Mouse (Mus musculus): Measurements from ENCODE around the gene Txnip. TPM values are rescaled to one million over a fixed set of nuclear protein-coding genes. Genes with fewer than 3 reads are reported as not detected.

Txnip gene
- total RNA-seq, 2 experiments from 2014 or later, result 122 to 125 TPM

DNA sequence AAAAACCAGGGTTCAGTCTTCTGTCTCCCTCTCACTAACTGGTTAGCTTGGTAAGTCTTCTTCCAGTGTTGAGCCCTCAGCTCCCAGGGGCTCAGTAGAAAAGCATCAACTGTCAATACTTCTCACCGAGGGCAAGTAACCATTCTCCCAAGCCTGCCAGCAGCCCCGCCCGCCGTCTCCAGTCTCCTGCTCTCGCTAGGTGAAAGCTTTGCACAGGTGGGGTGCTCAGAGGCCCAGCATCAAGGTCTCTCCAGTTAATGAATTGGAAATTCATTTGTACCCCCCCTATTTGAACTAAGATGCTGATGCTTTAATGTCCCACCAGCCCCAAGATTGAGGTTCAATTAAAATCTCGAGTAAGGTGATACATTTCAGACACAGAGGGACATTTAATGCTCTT lies 23.4 kb downstream of the Txnip start:
- ATAC-seq (replicated peaks; ENCODE audit: low FRiP score, poor library complexity, severe bottlenecking), result no peak

DNA sequence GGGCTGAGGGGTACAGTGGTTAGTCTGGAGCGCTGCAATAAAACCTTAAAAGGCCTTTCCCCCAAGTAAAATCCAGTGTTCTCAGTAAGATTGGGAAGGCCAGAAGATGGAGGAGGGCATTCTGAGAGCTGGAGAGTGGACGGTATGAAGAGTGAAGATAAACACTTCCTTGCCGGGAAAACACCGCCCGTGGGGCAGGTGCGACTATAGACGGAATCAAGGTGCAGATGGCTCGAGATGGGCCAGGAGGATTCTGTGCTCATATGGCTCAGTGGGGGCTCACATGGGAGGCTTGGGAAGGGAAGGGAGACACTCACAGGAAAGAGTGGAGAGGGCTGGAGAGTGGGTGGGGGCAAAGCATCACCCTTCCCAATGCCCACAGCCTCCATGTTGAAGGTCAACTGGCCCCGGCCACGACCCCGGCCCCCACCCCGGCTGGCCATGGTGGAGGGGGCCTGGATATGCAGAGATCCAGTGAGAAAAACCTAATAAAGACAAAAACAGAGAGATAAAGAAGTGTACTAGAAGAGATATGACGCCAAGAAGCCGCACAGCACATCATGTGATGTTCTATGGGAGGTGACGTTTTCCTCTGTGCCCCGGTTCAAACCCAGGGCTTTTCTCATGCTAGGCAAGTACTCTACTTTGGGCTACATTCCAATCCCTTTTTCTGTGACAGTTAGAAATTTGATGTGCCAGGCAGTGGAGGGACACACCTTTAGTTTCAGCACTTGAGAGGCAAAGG lies 24.2 kb downstream of the Txnip start:
- no peak for ATAC-seq (replicated peaks; ENCODE audit: low FRiP score, poor library complexity, severe bottlenecking)

DNA sequence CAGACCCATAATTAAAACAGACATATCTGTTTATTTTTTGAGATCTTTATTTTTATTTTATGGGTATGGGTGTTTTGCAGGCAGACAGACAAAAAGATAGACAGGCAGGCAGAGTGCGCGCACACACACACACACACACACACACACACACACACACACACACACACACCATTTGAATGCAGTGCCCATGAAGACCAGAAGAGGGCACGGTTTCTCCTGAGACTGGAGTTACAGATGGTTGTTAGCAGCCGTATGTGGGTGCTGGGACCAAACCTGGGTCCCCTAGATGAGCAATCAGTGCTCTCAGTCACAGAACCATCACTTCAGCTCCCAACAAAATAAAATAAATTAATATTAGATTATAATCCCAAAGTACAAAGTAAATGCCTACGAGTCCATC lies 25.6 kb downstream of the Txnip start:
- ATAC-seq (replicated peaks; ENCODE audit: low FRiP score, poor library complexity, severe bottlenecking), result no peak

DNA sequence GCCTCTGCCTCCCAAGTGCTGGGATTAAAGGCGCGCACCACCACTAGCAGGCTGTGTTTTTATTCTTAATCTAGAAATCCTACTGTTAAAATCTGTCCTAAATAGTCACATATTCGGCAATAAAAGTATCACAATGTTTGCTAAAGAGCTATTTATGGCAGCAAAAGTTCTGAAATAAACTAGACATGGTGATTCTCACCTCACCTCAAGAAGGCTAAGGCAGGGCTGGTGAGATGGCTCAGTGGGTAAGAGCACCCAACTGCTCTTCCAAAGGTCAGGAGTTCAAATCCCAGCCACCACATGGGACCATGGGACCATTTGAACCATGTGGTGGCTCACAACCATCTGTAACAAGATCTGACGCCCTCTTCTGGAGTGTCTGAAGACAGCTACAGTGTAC lies 32.9 kb downstream of the Txnip start:
- no peak for ATAC-seq (replicated peaks; ENCODE audit: low FRiP score, poor library complexity, severe bottlenecking)

DNA sequence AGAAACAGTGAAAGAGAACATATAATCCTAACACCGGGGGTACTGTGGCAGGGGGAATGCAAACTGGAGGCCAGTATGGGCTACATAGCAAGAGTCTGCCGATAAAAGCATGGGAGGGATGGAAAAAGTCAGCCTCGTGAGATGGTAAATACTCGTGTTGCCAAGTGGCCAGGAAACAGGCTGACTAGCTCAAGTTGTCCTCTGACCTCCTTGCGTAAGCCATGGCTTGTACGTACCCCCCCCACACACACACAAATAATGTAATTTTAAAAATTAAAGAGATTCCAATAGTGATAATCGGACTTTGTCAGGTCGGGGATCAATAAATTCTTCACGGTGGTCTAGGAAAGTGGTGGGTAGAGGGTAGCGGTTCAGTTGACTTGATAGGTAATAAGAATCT lies 35.6 kb downstream of the Txnip start:
- ATAC-seq (replicated peaks; ENCODE audit: low FRiP score, poor library complexity, severe bottlenecking), result peak; percentile 35

DNA sequence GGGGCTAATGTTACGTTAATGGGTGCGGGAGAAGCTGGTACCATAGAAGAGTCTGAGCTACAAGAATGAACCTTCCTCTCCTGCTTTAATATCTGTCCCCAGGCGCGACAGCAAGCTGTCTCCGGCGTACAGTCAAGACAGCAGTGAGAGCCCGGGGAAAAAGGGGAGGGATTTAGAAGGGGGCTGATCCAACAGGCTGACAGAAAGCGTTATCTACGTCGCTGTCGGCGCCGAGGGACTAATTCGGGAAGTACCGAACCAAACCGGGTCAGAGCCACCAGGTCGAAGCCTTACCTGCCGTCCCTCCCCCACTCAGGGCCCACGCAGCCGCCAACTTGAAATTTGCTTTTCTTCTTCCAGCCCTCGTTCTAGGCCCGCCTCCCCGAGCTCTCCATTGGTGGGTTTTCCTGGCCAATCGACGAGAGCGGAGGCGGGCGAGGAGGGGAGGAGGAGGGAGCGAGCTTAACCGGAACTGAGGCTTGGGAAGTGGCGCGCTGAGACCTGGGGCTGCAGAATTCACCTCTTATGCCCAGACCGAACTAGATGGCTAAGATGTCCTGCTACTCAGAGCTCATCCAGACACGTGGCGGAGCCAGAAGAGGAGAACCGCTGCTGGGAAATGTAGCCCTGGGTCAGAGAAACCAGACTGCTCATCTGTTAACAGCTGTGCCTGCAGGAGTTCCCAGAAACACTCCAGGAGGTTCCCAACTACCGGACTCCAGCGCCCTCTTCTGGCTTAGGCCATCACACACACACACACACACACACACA lies 36.2 kb downstream of the Txnip start, which contains the start of gene Polr3gl:
Polr3gl (minus strand) TSS at position 392 of the 771 bp plus-strand sequence.
- peak; percentile 98 for ATAC-seq (replicated peaks; ENCODE audit: low FRiP score, poor library complexity, severe bottlenecking)

DNA sequence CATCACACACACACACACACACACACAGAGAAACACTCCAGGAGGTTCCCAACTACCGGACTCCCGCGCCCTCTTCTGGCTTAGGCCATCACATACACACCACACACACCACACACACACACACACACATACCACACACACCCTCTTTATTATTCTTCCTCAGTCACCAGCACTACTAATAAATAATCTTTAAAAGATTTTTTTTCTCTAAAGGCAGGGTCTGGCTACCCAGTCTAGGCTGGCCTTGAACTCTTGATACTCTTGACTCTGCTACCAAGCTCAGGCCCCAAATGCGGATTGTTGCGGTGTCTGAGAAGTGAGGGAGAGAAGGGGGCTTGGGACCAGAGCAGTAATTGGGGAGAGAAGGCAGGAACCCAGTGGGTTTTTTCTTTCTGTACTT lies 37.1 kb downstream of the Txnip start:
- ATAC-seq (replicated peaks; ENCODE audit: low FRiP score, poor library complexity, severe bottlenecking), result no peak

DNA sequence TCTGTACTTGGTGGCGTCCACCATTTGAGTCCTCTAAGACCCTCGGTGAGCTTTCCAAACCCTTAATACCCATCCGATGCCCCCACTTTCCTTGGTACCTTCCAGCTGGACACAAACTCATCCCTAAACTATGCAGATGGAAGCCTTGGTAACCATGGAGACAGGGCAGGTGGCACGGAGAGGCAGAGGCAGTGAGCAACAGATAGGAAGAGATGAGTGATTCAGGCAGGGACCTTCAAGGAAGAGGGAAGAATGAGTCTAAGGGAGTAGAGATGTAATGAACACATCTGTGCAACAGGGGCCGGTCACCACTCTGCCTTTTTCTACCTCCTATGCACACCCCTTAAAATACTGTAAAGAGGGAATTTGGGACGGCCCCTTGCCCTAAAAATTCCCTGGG lies 37.9 kb downstream of the Txnip start:
- no peak for ATAC-seq (replicated peaks; ENCODE audit: low FRiP score, poor library complexity, severe bottlenecking)

DNA sequence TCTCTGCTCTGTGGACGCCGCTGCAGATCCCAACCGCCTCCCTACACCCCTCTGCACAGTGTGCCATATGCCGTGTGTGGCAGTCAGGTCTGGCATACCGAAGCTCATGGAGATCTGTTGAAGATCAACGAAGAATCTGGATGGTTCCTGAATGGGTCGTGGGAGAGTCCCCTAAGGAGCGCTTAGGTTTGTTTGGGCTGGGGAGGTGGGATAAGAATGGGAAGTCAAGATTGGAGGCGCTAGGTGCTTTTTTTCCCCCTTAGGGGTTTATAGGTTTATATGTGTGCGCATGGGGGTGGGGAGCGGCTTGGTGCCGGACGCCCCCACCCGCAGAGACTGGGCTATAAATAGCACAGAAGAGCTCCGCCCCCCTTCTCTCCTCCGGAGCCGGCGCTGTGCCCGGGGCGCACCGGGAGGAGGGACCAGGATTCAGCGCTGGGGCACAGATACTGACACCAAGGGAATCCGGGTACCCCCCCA lies 38.5 kb downstream of the Txnip start, which contains the start of gene Ankrd34a:
Ankrd34a (plus strand) TSS at position 409 of the 480 bp plus-strand sequence.
- ATAC-seq (replicated peaks; ENCODE audit: low FRiP score, poor library complexity, severe bottlenecking), result no peak

DNA sequence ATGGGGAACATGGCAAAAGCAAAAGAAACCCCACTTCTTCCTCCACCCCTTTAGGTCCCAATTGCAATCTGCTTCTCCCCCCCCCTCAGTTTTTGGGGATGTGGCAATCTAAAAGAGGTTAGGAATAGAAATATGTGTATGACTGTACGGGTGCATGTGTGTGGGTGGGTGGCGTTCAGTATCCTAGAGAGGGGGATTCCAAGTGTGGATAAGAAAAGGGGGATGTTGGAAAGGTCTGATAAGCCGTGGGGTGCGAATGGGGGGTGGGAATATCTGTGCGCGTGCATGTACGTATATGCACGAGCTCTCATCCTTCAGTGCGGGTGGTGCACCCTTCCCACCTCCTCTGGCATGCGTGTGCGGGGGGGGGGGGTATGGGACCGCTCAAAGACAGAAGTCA lies 39.1 kb downstream of the Txnip start:
- no peak for ATAC-seq (replicated peaks; ENCODE audit: low FRiP score, poor library complexity, severe bottlenecking)

DNA sequence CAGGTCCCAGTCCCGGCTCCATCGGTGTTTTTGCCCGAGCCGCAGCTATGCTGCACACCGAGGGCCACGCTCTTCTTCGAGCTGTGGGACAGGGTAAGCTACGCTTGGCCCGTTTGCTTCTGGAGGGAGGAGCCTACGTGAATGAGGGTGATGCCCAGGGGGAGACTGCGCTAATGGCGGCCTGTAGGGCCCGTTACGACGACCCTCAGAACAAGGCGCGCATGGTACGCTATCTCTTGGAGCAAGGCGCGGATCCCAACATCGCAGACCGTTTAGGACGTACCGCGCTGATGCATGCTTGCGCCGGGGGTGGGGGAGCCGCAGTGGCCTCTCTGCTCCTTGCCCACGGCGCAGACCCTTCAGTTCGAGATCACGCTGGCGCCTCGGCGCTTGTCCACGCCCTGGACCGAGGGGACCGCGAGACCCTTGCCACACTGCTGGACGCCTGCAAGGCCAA lies 39.7 kb downstream of the Txnip start:
- no peak for ATAC-seq (replicated peaks; ENCODE audit: low FRiP score, poor library complexity, severe bottlenecking)

DNA sequence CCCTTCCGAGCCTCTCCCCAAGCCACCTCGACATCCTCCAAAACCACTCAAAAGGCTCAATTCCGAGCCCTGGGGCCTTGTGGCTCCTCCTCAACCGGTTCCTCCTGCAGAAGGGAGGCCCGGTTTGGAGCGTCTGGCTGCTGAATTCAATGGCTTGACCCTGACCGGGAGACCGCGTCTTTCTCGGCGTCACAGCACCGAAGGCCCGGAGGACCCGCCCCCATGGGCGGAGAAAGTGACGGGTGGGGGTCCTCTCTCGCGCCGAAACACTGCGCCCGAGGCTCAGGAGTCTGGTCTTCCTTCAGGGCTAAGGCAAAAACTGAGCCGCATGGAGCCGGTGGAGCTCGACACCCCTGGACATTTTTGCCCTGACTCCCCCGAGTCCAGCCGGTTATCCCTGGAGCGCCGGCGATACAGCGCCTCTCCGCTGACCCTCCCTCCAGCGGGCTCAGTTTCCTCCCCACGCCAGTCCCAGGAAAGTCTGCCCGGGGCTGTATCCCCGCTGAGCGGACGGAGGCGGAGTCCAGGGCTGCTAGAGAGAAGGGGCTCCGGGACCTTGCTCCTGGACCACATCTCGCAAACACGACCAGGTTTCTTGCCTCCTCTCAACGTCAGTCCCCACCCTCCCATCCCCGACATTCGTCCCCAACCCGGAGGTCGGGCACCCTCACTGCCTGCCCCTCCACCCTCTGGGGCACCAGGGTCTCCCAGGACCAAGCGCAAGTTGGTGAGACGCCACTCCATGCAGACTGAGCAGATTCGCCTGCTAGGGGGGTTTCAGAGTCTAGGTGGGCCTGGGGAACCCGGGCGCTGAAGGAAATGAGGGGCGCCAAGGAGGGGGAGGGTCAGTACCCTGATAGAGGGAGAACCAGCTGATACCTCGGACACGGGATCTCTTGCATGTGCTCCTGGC lies 40.7 kb downstream of the Txnip start:
- ATAC-seq (replicated peaks; ENCODE audit: low FRiP score, poor library complexity, severe bottlenecking), result no peak

DNA sequence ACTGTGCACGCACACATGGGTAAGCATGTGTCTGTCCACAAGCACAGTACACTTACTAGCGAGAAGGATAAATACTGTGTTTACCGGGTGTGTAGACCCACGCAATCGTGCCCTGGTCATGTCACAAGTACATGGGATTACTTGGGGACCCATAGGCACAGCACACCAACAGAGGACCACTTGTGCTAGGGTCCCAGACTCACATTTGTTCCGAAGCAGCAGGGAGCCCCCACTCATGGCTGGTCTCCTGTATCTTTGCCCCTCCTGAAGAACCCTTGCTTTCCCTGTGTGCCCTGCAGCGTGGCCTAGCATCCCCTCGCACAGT lies 41.3 kb downstream of the Txnip start:
- no peak for ATAC-seq (replicated peaks; ENCODE audit: low FRiP score, poor library complexity, severe bottlenecking)

DNA sequence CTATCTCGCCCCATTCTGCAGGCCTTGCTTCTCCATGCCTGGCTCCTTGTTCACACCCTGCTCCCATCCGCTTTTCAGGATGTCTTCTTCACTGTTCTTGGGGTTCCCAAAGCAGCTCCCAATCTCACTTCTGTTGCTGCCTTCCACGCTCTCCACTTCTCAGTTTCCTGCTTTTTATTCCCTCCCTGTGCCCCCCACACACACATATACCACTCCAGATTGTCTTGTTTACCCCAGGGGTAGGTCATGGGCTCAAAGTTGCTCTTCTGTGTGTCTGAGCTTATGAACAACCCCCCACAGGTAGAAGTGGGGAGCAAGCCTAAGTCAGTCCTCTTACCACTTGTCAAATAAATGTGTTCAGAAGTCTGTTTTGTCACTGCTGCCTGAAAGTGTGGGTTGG lies 41.7 kb downstream of the Txnip start:
- ATAC-seq (replicated peaks; ENCODE audit: low FRiP score, poor library complexity, severe bottlenecking), result no peak

DNA sequence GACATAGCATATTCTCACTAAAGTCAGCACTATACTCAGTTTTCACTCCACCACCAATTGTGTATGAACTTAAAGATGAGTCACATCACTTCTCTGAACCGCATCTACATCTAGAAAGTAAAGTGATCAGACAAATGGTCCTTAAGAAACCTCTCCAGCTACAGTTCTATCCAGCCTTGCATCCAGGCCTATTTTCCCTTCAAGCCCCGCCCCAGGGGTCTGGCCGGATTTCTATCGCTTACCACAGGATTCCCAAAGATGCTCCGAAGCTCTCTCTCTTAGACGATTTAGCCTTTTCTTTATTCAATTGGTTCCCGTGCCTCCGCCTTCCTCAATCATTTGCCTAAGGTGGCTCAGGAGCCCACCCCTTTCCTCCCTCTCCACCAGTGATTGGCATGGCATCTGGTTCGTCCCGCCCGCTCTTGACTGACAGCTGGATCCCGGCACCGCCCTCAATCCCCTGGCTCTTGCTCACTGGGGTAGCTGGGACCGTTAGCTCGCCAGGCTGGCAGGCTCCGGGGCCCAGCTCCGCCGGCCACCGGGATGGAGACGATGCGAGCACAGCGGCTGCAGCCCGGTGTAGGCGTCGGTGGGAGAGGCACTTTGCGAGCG lies 43.0 kb downstream of the Txnip start, which contains the start of gene Lix1l:
Lix1l (plus strand) TSS at position 511 of the 612 bp plus-strand sequence.
- 0 out of 2 replicates have a peak, but pooled peaks have one; percentile 40 for ATAC-seq (replicated peaks; ENCODE audit: low FRiP score, poor library complexity, severe bottlenecking)

DNA sequence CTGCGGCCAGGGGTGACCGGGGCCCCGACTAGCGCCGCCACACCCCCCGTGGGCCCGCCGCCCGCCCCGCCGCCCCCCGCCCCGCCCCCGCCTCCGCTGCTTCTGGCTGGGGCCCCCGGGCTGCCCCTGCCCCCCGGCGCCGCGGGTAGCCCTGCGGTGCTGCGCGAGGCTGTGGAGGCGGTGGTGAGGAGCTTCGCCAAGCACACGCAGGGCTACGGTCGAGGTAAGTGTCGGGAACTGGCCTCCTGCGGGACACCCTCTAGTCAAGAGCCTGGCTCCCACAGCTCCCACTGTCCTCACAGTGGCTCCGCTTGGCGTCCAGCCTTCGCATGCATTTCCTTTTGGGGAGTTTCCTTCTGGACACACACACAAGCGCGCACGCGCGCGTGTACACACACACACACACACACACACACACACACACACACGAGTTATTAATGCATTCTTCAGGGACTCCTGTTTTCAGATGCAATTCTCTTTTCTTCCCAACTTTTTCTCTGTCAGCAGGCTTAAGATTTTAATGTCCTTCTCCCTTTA lies 43.6 kb downstream of the Txnip start:
- no peak for ATAC-seq (replicated peaks; ENCODE audit: low FRiP score, poor library complexity, severe bottlenecking)

DNA sequence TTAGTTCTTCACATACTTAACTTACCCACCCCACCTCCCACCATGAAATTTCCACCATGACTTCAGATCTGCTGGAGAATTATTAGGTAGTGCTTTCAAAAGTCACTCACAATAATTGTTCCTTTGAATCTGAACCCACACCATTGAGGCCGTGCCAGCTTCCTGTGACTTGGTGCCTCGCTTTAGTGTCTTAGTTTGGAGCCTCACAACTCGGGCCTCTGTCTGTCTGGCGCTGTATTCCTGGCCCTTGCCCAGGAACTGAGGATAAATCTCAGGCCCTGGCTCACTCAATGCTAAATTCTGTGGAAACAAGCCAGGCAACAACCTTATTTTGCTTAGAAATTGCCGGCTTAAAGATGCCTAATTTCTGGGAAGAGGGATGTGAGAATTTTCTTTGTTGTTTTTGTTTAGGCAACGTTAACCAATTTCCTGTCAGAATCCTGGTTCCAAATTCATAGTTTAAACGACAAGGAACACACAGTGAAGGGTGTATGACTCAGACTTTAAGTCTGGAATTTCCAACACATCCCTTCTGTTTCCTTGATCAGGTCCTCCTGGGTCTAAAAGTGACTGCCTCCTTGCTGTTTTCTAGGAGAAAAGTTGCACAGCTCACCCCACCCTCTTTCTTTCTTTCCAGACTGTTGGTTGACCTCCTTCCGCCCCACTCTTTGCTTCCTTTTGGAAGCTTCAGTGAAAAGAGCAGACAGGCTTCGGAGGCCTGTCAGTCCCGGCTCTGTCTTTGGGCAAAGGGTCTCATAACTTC lies 44.4 kb downstream of the Txnip start:
- ATAC-seq (replicated peaks; ENCODE audit: low FRiP score, poor library complexity, severe bottlenecking), result no peak

DNA sequence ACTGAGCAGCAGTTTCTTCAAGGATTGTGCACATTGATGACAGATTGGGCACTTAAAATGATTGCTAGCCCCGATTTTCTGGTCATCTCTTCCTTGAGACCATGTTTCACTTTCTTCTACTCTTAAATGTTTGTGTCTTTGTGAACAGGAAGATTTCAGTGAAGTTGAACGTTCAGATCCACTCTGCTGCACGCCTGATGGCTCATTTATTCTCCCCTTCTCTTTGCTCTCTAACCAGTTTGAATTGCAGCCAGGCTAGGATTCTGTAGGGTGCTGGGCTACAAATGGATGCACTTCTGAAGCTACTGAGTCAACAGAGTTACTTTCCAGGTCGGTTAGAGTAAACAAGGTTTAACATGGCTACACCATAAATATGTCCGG lies 44.9 kb downstream of the Txnip start:
- no peak for ATAC-seq (replicated peaks; ENCODE audit: low FRiP score, poor library complexity, severe bottlenecking)

DNA sequence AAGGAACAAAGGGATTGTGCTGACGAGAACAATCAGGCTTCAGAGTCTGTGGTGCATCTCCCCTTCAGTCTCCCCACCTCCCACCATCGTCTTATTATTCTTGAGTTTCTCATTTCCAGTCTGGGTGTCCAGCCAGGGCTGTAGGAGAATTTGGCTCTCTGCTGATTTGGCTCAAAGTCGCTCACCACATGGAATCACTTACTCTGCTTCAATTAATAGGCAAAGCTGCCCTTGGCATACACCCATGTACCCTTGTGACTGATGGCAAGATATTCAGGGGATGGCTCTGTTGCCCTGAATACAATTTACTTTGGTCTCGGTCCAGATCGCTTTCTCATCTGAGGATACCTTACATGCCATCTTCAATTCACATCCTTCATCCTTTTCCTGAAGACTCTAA lies 45.6 kb downstream of the Txnip start:
- ATAC-seq (replicated peaks; ENCODE audit: low FRiP score, poor library complexity, severe bottlenecking), result no peak
